Mouse (Mus musculus): ENCODE data around the gene Pin1rt1. TPM values are rescaled to one million over a fixed set of nuclear protein-coding genes. Genes with fewer than 3 reads are reported as not detected.

Gene Pin1rt1
- polyA plus RNA-seq (2012; rRNA removed; ENCODE audit: low replicate concordance): not detected in 2 replicates

GRCm38 (mm10) chr2:104716279-104716678 is at the start of gene Pin1rt1:
TSS of gene Pin1rt1 (minus strand) at chr2:104716379.

GRCm38 (mm10) chr2:104742741-104743064 is 26.5 kb upstream of the Pin1rt1 start, which contains the start of gene Depdc7:
TSS of gene Depdc7 (minus strand) at chr2:104742878.

GRCm38 (mm10) chr2:104711585-104712485 is 4.3 kb downstream of the Pin1rt1 start, which contains the start of gene Tcp11l1:
TSS of gene Tcp11l1 (minus strand) at chr2:104712169.

Other genes starting within 250 kb of the Pin1rt1 start
- gene Hipk3, start 221.9 kb downstream of the Pin1rt1 start, polyA plus RNA-seq (2012; rRNA removed; ENCODE audit: low replicate concordance): 3.7 and 6.5 TPM in 2 replicates
- gene Cstf3, start 125.9 kb downstream of the Pin1rt1 start, polyA plus RNA-seq (2012; rRNA removed; ENCODE audit: low replicate concordance): 2.2 and 2.6 TPM in 2 replicates
- 0.30 and 1.1 TPM in 2 replicates for gene Tcp11l1, start 4.2 kb downstream of the Pin1rt1 start, polyA plus RNA-seq (2012; rRNA removed; ENCODE audit: low replicate concordance)
- gene Depdc7, start 26.5 kb upstream of the Pin1rt1 start, polyA plus RNA-seq (2012; rRNA removed; ENCODE audit: low replicate concordance): 5.6 and 6.7 TPM in 2 replicates
- gene Qser1, start 100.4 kb upstream of the Pin1rt1 start, polyA plus RNA-seq (2012; rRNA removed; ENCODE audit: low replicate concordance): 0.32 and 1.4 TPM in 2 replicates
- gene Prrg4, start 133.5 kb upstream of the Pin1rt1 start, polyA plus RNA-seq (2012; rRNA removed; ENCODE audit: low replicate concordance): 0.14 and 0.18 TPM in 2 replicates
- gene Ccdc73, start 151.4 kb upstream of the Pin1rt1 start, polyA plus RNA-seq (2012; rRNA removed; ENCODE audit: low replicate concordance): not detected in 2 replicates